Mouse (Mus musculus): ENCODE data around the gene Slc46a1.

Slc46a1 gene

GRCm38 (mm10) chr11:78502909-78503650 is 37.6 kb downstream of the Slc46a1 start, which contains the start of gene Sebox:
Gene Sebox (plus strand): TSS chr11:78503447.
- no peak for DNase-seq (ENCODE audit: low read depth)

GRCm38 (mm10) chr11:78505430-78505829 is 39.9 kb downstream of the Slc46a1 start:
- no peak for DNase-seq (ENCODE audit: low read depth)

- DNase-seq (ENCODE audit: low read depth), result peak; percentile 70
These were observed 43.7 kb downstream of the Slc46a1 start for GRCm38 (mm10) chr11:78509148-78509547.

GRCm38 (mm10) chr11:78512025-78512957 is 46.8 kb downstream of the Slc46a1 start, which contains the start of the genes Tmem199 and Poldip2:
Gene Tmem199 (minus strand): TSS chr11:78512172.
Gene Poldip2 (plus strand): TSS chr11:78512193.
- peak; percentile 96 for DNase-seq (ENCODE audit: low read depth)

GRCm38 (mm10) chr11:78513106-78513790 is 47.8 kb downstream of the Slc46a1 start:
- DNase-seq (ENCODE audit: low read depth), result no peak

- DNase-seq (ENCODE audit: low read depth), result peak; percentile 49
These were observed 50.2 kb downstream of the Slc46a1 start for GRCm38 (mm10) chr11:78515549-78516325.

- DNase-seq (ENCODE audit: low read depth), result no peak
These were observed 53.4 kb downstream of the Slc46a1 start for GRCm38 (mm10) chr11:78518931-78519330.
